Comparison of ENCODE assay signal across 8 mouse cellular contexts in the genomic region with DNA sequence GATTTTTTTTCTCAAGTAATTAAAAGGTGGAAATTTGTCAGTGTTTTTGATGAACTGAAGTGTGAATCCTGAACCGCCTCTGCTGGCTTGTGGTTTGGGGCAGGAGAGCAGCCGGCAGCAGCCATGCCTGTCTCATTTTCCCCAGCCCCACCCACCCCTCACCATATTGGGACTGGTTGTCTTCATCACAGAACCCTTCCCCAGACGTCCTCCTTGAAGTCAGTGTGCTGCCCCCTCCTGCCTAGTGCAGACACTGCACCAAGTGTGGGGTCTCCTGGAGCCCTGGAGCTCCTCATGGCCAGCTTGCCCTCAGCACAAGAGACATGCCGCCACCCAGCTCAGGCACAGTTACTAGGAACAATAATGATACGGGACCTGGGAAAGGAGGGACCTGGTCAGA. TPM values are rescaled to one million over a fixed set of nuclear protein-coding genes. Genes with fewer than 3 reads are reported as not detected.
DNase-seq lines count a peak whose midpoint lies in the region; ATAC-seq and TF ChIP-seq lines count a peak whose summit lies in the region.

No protein-coding gene starts in this region.

- H3K4me1 ChIP-seq in hindbrain, embryonic 11.5 days (replicated peaks; ENCODE audit: control insufficient read depth, insufficient read depth, low read length), result no peaks in the 10 kb centered on the region
- no peaks in the 10 kb centered on the region for H3K4me1 ChIP-seq in hindbrain, embryonic 10.5 days (replicated peaks)
- peaks cover 52% of the 10 kb centered on the region; the same call in 1 of the 2 replicates for H3K4me1 ChIP-seq in spleen, adult 2 months (ENCODE audit: control insufficient read depth, insufficient read depth, insufficient read length)
- peaks cover 3% of the 10 kb centered on the region; the same call in 1 of the 2 replicates for H3K4me1 ChIP-seq in forebrain, embryonic 10.5 days

- no peaks in the 10 kb centered on the region for H3K36me3 ChIP-seq in hindbrain, embryonic 11.5 days (ENCODE audit: control insufficient read depth, insufficient read depth, low read length)
- no peaks in the 10 kb centered on the region for H3K36me3 ChIP-seq in hindbrain, embryonic 10.5 days
- H3K36me3 ChIP-seq in spleen, adult 2 months (ENCODE audit: control insufficient read depth, insufficient read depth, low read length), result 0 out of 2 replicates have a peak, but pooled peaks cover 2% of the 10 kb centered on the region
- H3K36me3 ChIP-seq in forebrain, embryonic 10.5 days (replicated peaks), result no peaks in the 10 kb centered on the region

- H3K27me3 ChIP-seq in hindbrain, embryonic 11.5 days (ENCODE audit: control insufficient read depth, insufficient read depth, low read length), result no peaks in the 10 kb centered on the region
- H3K27me3 ChIP-seq in hindbrain, embryonic 10.5 days (ENCODE audit: insufficient read depth, poor library complexity, severe bottlenecking), result no peaks in the 10 kb centered on the region
- H3K27me3 ChIP-seq in spleen, adult 2 months (ENCODE audit: control insufficient read depth, insufficient read depth, low read length), result no peaks in the 10 kb centered on the region
- no peaks in the 10 kb centered on the region for H3K27me3 ChIP-seq in forebrain, embryonic 10.5 days (ENCODE audit: poor library complexity, severe bottlenecking)

- no peak overlapping the region for H3K9ac ChIP-seq in hindbrain, embryonic 11.5 days (ENCODE audit: low read depth, low read length)

- 38% methylated on average over 5 of the region's 5 CpGs for WGBS in hindbrain, embryonic 11.5 days
- WGBS in hindbrain, embryonic 10.5 days, result 36% methylated on average over 5 of the region's 5 CpGs
- 30% methylated on average over 5 of the region's 5 CpGs for WGBS in spleen, adult 2 months
- 31% methylated on average over 5 of the region's 5 CpGs for WGBS in forebrain, embryonic 10.5 days

- peak; percentile 45 for DNase-seq in hindbrain, embryonic 11.5 days (ENCODE audit: low spot score)
- DNase-seq in hindbrain, embryonic 10.5 days (ENCODE audit: low spot score), result no peak
- DNase-seq in ES-CJ7 (ENCODE audit: low read depth, low spot score), result peak; percentile 74
- DNase-seq in spleen, adult 2 months (ENCODE audit: low read depth in 1 of 2, low spot score in 2 of 2), result peak; percentile 72 to 86
- DNase-seq in forebrain, embryonic 10.5 days (ENCODE audit: extremely low spot score, low spot score), result no peak
- DNase-seq in cerebellum, adult 11 months, result no peak

- TF ChIP-seq POLR2A in spleen, adult 2 months (IDR thresholded peaks at IDR 0.05; ENCODE audit: low read depth, low read length), result no peak

- H3K27ac ChIP-seq in hindbrain, embryonic 11.5 days (ENCODE audit: low read depth, low read length), result no peak overlapping the region
- H3K27ac ChIP-seq in hindbrain, embryonic 10.5 days, result no peak overlapping the region
- peak overlapping the region; percentile 97 for H3K27ac ChIP-seq in spleen, adult 2 months (ENCODE audit: insufficient read depth, low read length)
- no peak overlapping the region for H3K27ac ChIP-seq in forebrain, embryonic 10.5 days

- no peak overlapping the region for H3K4me2 ChIP-seq in hindbrain, embryonic 11.5 days (replicated peaks; ENCODE audit: low read depth, low read length)

- no peak overlapping the region for H3K4me3 ChIP-seq in hindbrain, embryonic 11.5 days (ENCODE audit: low read depth, low read length)
- H3K4me3 ChIP-seq in hindbrain, embryonic 10.5 days, result no peak overlapping the region
- no peak overlapping the region for H3K4me3 ChIP-seq in spleen, adult 2 months (ENCODE audit: extremely low read depth, insufficient read depth, insufficient read length)
- no peak overlapping the region for H3K4me3 ChIP-seq in forebrain, embryonic 10.5 days

- no peaks in the 10 kb centered on the region for H3K9me3 ChIP-seq in hindbrain, embryonic 11.5 days (ENCODE audit: control insufficient read depth, low read length)
- H3K9me3 ChIP-seq in hindbrain, embryonic 10.5 days, result no peaks in the 10 kb centered on the region
- no peaks in the 10 kb centered on the region for H3K9me3 ChIP-seq in forebrain, embryonic 10.5 days

- peak; percentile 71; the same call in 1 of the 2 replicates for TF ChIP-seq CTCF in spleen, adult 2 months (IDR thresholded peaks at IDR 0.05; ENCODE audit: extremely low read depth, insufficient read depth, insufficient read length, insufficient replicate concordance)

- no peak for ATAC-seq in hindbrain, embryonic 11.5 days (ENCODE audit: low FRiP score)
- ATAC-seq in inflammation-experienced regulatory T-cells, adult 6 months, result peak; percentile 70
- ATAC-seq in frontal cortex, adult (ENCODE audit: low TSS enrichment), result no peak

RNA-seq across cellular contexts. Expression of a gene that starts 12.9 kb away (rescaled TPM):
- 10.8 and 12.6 TPM in 2 replicates for polyA plus RNA-seq in hindbrain, embryonic 11.5 days (2014; fragmentation: Nextera tagmentation; extraction: Ambion mirVana)
- 7.2 and 9.4 TPM in 2 replicates for polyA plus RNA-seq in hindbrain, embryonic 10.5 days (2016; fragmentation: Nextera tagmentation; extraction: Ambion mirVana)
- 10 to 100 TPM in 2 of 3 experiments, 1 to 10 TPM in 1; 4.0 to 15.0 (median 10.2) TPM for polyA plus RNA-seq in inflammation-experienced regulatory T-cells, adult 6 months (2017; shearing (Covaris generic))
- 50.7 and 51.3 TPM in 2 replicates for polyA plus RNA-seq in spleen, adult 2 months (2012; rRNA removed)
- polyA plus RNA-seq in forebrain, embryonic 10.5 days (2016; fragmentation: Nextera tagmentation; extraction: Ambion mirVana), result 7.7 and 11.7 TPM in 2 replicates

RNA-seq across cellular contexts. Expression of a gene that starts 24.7 kb away (rescaled TPM):
- polyA plus RNA-seq in hindbrain, embryonic 11.5 days (2014; fragmentation: Nextera tagmentation; extraction: Ambion mirVana), result 4.3 TPM in 2 replicates
- polyA plus RNA-seq in hindbrain, embryonic 10.5 days (2016; fragmentation: Nextera tagmentation; extraction: Ambion mirVana), result 5.2 and 5.6 TPM in 2 replicates
- 10 to 100 TPM; 19.0 to 32.4 (median 27.2) TPM for polyA plus RNA-seq in inflammation-experienced regulatory T-cells, adult 6 months (2017; shearing (Covaris generic))
- 23.3 and 27.4 TPM in 2 replicates for polyA plus RNA-seq in spleen, adult 2 months (2012; rRNA removed)
- polyA plus RNA-seq in forebrain, embryonic 10.5 days (2016; fragmentation: Nextera tagmentation; extraction: Ambion mirVana), result 6.1 and 6.7 TPM in 2 replicates

RNA-seq across cellular contexts. Expression of a gene that starts 34.9 kb away (rescaled TPM):
- polyA plus RNA-seq in hindbrain, embryonic 11.5 days (2014; fragmentation: Nextera tagmentation; extraction: Ambion mirVana), result 161 and 167 TPM in 2 replicates
- polyA plus RNA-seq in hindbrain, embryonic 10.5 days (2016; fragmentation: Nextera tagmentation; extraction: Ambion mirVana), result 179 and 194 TPM in 2 replicates
- 100 to 1,000 TPM in 1 of 3 experiments, 10 to 100 TPM in 2; 91.1 to 101 (median 93.7) TPM for polyA plus RNA-seq in inflammation-experienced regulatory T-cells, adult 6 months (2017; shearing (Covaris generic))
- 152 and 170 TPM in 2 replicates for polyA plus RNA-seq in spleen, adult 2 months (2012; rRNA removed)
- 182 and 186 TPM in 2 replicates for polyA plus RNA-seq in forebrain, embryonic 10.5 days (2016; fragmentation: Nextera tagmentation; extraction: Ambion mirVana)

Comparison
In these comparisons a context has a peak if more than half of its experiments do, and no peak if none do; other contexts are left out.
1. DNase-seq: peak in hindbrain, embryonic 11.5 days (single experiment), ES-CJ7 (single experiment) and spleen, adult 2 months (2 of 2); none in hindbrain, embryonic 10.5 days (single experiment), forebrain, embryonic 10.5 days (single experiment) and cerebellum, adult 11 months (single experiment).